Mouse (Mus musculus) forebrain, embryonic 12.5 days (tissue): ENCODE results near the gene Zbtb7b. TPM values are rescaled to one million over a fixed set of nuclear protein-coding genes. Genes with fewer than 3 reads are reported as not detected.
"Not testable (repeated sequence)": the region's sequence is repeated elsewhere in the genome, so short reads cannot be mapped to it uniquely, and the experiment has no call there.

ENCODE experiments used
- ATAC-seq: fragments of 200-750 bp; cut with Nextera tagmentation; 2 replicates; pipeline ENCODE4 v1.8.0; 2017; ENCODE audit warnings: moderate TSS enrichment; ENCODE audit not compliant: low FRiP score
- H3K27ac ChIP-seq: fragments of 300-500 bp; sonication (generic); 2 replicates; pipeline ENCODE4 v1.5.1; 2016; ENCODE audit warnings: mild to moderate bottlenecking
- H3K27me3 ChIP-seq: fragments of 300-500 bp; sonication (generic); 2 replicates; pipeline ENCODE4 v1.6.1; 2016; ENCODE audit warnings: mild to moderate bottlenecking
- H3K36me3 ChIP-seq: fragments of 300-500 bp; sonication (generic); replicated peaks from 2 replicates; pipeline ENCODE4 v1.6.1; 2016; ENCODE audit warnings: mild to moderate bottlenecking
- H3K4me1 ChIP-seq: fragments of 300-500 bp; sonication (generic); 2 replicates; pipeline ENCODE4 v1.6.1; 2016
- H3K4me2 ChIP-seq: fragments of 300-500 bp; sonication (generic); 2 replicates; pipeline ENCODE4 v1.6.1; 2016; ENCODE audit warnings: mild to moderate bottlenecking, moderate library complexity
- H3K4me3 ChIP-seq: fragments of 300-500 bp; sonication (generic); replicated peaks from 2 replicates; pipeline ENCODE4 v1.5.1; 2016; ENCODE audit warnings: mild to moderate bottlenecking
- H3K9ac ChIP-seq: fragments of 300-500 bp; sonication (generic); 2 replicates; pipeline ENCODE4 v1.6.1; 2016; ENCODE audit warnings: mild to moderate bottlenecking
- H3K9me3 ChIP-seq: fragments of 300-500 bp; sonication (generic); 2 replicates; pipeline ENCODE4 v1.6.1; 2016
- WGBS: fragments of 180-500 bp; shearing (Covaris S2); methylation state at CpG from one replicate; pipeline ENCODE4 v1.1.7; 2016; 5-methylcytosine and 5-hydroxymethylcytosine counted together
- polyA plus RNA-seq: library from polyadenylated mRNA; unstranded; fragments of >200 nt; fragmentation: Nextera tagmentation; extraction: Ambion mirVana; gene quantifications from 2 replicates; pipeline ENCODE4 v1.2.1, GENCODE M21; 2016

Zbtb7b gene
- 0.45 and 0.62 TPM in 2 replicates for polyA plus RNA-seq

- WGBS, result under 1% methylated on average over 37 of the region's 42 CpGs
- ATAC-seq, result peak; percentile 52
- H3K9me3 ChIP-seq, result no peaks in the 10 kb centered on the region
- H3K4me1 ChIP-seq, result peaks cover 63% of the 10 kb centered on the region
- peaks cover 50% of the 10 kb centered on the region for H3K27me3 ChIP-seq
- H3K9ac ChIP-seq, result peak within 1 kb of the TSS; percentile 61
- peak within 1 kb of the TSS; percentile 50 for H3K4me3 ChIP-seq
- peak within 1 kb of the TSS; percentile 74 for H3K27ac ChIP-seq
- peak within 1 kb of the TSS; percentile 97 for H3K4me2 ChIP-seq
- no peaks in the 10 kb centered on the region for H3K36me3 ChIP-seq
Measured at GRCm38 (mm10) chr3:89394006-89394893, at the start of gene Zbtb7b. Gene Zbtb7b (minus strand): TSS chr3:89394776.

- no peaks in the 10 kb centered on the region for H3K27me3 ChIP-seq
- H3K4me2 ChIP-seq, result no peak overlapping the region
- H3K4me1 ChIP-seq, result peaks cover 17% of the 10 kb centered on the region
- ATAC-seq, result no peak
- no peaks in the 10 kb centered on the region; the same call in 1 of the 2 replicates for H3K36me3 ChIP-seq
- 96% methylated on average over 2 of the region's 2 CpGs for WGBS
- H3K9ac ChIP-seq, result no peak overlapping the region
- H3K27ac ChIP-seq, result no peak overlapping the region
- no peaks in the 10 kb centered on the region for H3K9me3 ChIP-seq
- H3K4me3 ChIP-seq, result no peak overlapping the region
Measured at GRCm38 (mm10) chr3:89440691-89441090, 46.1 kb upstream of the Zbtb7b start.

DNA sequence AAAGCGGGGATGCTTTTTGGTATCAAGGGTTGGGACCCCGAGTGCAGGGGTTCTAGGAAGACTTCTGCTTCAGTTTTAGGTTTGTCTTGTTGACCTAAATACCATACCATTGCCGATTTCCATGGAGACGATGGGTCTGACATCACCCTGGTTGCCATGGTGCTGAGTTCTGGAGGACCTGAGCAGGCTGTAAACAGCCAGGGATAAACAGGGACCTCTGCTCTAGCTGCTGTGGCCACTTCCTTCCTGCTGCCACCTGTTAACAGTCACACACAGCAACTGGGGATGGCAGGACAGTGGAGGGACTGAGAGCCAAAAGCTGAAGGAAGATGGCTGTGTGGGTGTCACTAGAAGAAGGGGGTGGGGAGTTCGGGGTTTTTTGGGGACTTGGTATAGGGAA is 42.7 kb upstream of the Zbtb7b start:
- H3K27me3 ChIP-seq, result no peaks in the 10 kb centered on the region
- peak; percentile 8; the same call in 1 of the 2 replicates for ATAC-seq
- H3K4me2 ChIP-seq, result peak overlapping the region; percentile 61
- H3K36me3 ChIP-seq, result peaks cover 24% of the 10 kb centered on the region
- no peak overlapping the region for H3K27ac ChIP-seq
- 27% methylated on average over 5 of the region's 5 CpGs for WGBS
- H3K9ac ChIP-seq, result peak overlapping the region; percentile 52
- H3K4me3 ChIP-seq, result peak overlapping the region; percentile 37
- H3K9me3 ChIP-seq, result no peaks in the 10 kb centered on the region
- peaks cover 27% of the 10 kb centered on the region for H3K4me1 ChIP-seq

GRCm38 (mm10) chr3:89436176-89437113 is 41.9 kb upstream of the Zbtb7b start, which contains the start of gene Pbxip1:
Gene Pbxip1 (plus strand): TSS chr3:89436706.
- Histone ChIP-seq H3K36me3 (peaks cover 26% of the 10 kb centered on the region), H3K27ac (peak within 1 kb of the TSS; percentile 36; the same call in 1 of the 2 replicates), H3K27me3 (no peaks in the 10 kb centered on the region), H3K4me2 (peak within 1 kb of the TSS; percentile 61), H3K9ac (peak within 1 kb of the TSS; percentile 52), H3K9me3 (no peaks in the 10 kb centered on the region), H3K4me3 (peak within 1 kb of the TSS; percentile 37), H3K4me1 (peaks cover 31% of the 10 kb centered on the region)
- 3% methylated on average over 16 of the region's 16 CpGs for WGBS
- peak; percentile 72 for ATAC-seq

- Histone ChIP-seq H3K36me3 (peaks cover 26% of the 10 kb centered on the region), H3K27ac (peak overlapping the region; percentile 68), H3K4me1 (peaks cover 41% of the 10 kb centered on the region), H3K4me2 (no peak overlapping the region), H3K9ac (no peak overlapping the region), H3K4me3 (no peak overlapping the region), H3K9me3 (no peaks in the 10 kb centered on the region), H3K27me3 (no peaks in the 10 kb centered on the region)
- ATAC-seq, result no peak
- WGBS, result 61% methylated on average over 7 of the region's 7 CpGs
Measured at GRCm38 (mm10) chr3:89435041-89435440, 40.5 kb upstream of the Zbtb7b start.

DNA sequence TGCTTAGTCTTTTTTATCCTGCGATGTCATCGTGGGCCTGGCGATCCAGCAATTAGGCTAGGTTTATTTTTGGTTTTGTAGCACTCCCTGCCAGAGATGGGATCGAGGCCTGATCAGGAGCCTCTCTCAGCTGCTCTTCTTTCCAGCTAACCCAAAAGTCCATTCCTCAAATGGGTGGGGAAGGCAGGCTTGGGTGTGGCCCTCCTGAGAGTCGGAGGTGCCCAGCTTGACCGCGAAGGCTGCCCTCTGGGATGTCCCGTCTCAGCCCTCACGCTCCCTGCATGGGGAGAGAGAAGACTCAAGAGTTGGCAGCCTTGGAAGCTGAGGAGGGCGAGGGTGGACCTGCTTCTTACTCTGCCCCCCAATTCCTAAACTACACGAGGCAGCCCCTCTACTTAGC is 40.0 kb upstream of the Zbtb7b start:
- H3K27me3 ChIP-seq, result no peaks in the 10 kb centered on the region
- peak overlapping the region; percentile 68 for H3K27ac ChIP-seq
- ATAC-seq, result no peak
- peaks cover 41% of the 10 kb centered on the region for H3K4me1 ChIP-seq
- H3K9ac ChIP-seq, result no peak overlapping the region
- H3K9me3 ChIP-seq, result no peaks in the 10 kb centered on the region
- 80% methylated on average over 11 of the region's 11 CpGs for WGBS
- H3K4me2 ChIP-seq, result no peak overlapping the region
- H3K36me3 ChIP-seq, result peaks cover 26% of the 10 kb centered on the region
- no peak overlapping the region for H3K4me3 ChIP-seq

DNA sequence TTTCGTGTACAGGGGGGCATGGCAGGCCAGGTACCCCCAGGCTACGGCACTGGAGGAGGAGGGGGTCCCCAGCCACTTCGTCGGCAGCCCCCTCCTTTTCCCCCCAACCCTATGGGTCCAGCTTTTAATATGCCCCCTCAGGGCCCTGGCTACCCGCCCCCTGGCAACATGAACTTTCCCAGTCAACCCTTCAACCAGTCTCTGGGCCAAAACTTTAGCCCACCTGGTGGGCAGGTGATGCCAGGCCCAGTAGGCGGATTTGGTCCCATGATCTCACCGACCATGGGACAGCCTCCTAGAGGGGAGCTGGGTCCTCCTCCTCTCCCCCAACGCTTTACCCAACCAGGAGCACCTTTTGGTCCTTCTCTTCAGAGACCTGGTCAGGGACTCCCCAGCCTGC is 38.0 kb upstream of the Zbtb7b start:
- ATAC-seq, result no peak
- WGBS, result 97% methylated on average over 8 of the region's 8 CpGs
- Histone ChIP-seq H3K4me1 (peaks cover 41% of the 10 kb centered on the region), H3K9ac (no peak overlapping the region), H3K27ac (no peak overlapping the region), H3K36me3 (peaks cover 26% of the 10 kb centered on the region), H3K4me3 (no peak overlapping the region), H3K9me3 (no peaks in the 10 kb centered on the region), H3K27me3 (no peaks in the 10 kb centered on the region), H3K4me2 (no peak overlapping the region)

DNA sequence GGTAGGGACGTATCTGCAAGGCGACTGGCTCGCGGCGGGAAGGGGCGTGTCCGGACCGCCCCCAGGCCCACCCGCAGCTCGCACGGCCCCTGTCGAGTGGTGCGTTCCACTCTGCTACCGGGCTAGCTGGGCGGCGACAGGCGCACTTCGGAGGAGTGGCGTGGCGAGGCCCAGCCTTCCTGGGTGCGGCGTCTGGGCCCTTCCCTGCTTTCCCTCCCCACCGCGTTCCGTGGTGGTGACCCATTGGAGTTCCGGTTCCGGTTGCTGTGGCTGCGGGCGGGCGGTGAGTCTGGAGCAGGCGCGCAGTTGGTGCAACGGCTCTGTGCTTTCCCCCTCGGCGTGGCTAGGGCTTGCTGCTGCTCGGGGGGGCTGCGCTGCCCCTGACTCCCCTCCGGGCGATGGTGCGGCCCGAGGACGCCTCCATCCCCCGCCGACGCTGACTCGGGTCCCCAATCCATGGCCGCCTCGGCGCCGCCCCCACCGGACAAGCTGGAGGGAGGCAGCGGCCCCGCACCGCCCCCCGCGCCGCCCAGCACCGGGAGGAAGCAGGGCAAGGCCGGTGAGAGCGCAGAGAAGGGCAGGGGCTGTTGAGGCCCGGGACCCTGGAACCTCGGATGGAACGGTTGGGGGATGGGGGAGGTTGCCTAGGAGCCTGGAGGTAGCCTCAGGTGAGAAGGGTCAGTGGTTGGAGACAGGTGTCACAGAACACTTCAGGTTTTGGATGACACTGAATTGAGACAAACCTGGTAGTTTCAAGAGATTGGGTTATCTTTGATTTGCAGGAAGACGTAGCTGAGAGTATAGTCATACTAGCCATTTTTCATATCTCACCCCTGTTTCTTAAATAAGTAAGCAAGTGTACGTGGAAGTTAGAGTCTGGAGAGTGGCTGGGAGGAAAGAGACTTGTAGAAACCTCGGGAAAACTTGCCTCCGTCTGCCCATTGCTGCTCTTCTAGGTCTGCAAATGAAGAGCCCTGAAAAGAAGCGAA is 35.9 kb upstream of the Zbtb7b start, which contains the start of gene Pygo2:
Pygo2 (plus strand) TSS at position 44 of the 989 bp plus-strand sequence.
- Histone ChIP-seq H3K9me3 (no peaks in the 10 kb centered on the region), H3K4me1 (peaks cover 24% of the 10 kb centered on the region), H3K27me3 (no peaks in the 10 kb centered on the region), H3K27ac (peak within 1 kb of the TSS; percentile 89), H3K4me3 (peak within 1 kb of the TSS; percentile 97), H3K4me2 (peak within 1 kb of the TSS; percentile 87), H3K36me3 (peaks cover 37% of the 10 kb centered on the region), H3K9ac (peak within 1 kb of the TSS; percentile 99)
- 3% methylated on average over 64 of the region's 68 CpGs for WGBS
- ATAC-seq, result peak; percentile 98

GRCm38 (mm10) chr3:89429021-89429420 is 34.4 kb upstream of the Zbtb7b start:
- H3K9me3 ChIP-seq, ATAC-seq, H3K27me3 ChIP-seq, H3K9ac ChIP-seq, H3K4me3 ChIP-seq, H3K4me2 ChIP-seq, H3K27ac ChIP-seq: not testable (repeated sequence)
- Histone ChIP-seq H3K4me1 (peaks cover 14% of the 10 kb centered on the region), H3K36me3 (peaks cover 41% of the 10 kb centered on the region)
- 94% methylated on average over 7 of the region's 7 CpGs for WGBS

GRCm38 (mm10) chr3:89425876-89426275 is 31.3 kb upstream of the Zbtb7b start:
- H3K9ac ChIP-seq, result no peak overlapping the region
- H3K4me1 ChIP-seq, result peaks cover 29% of the 10 kb centered on the region
- H3K36me3 ChIP-seq, result peaks cover 24% of the 10 kb centered on the region
- H3K9me3 ChIP-seq, result no peaks in the 10 kb centered on the region
- no peak for ATAC-seq
- H3K27me3 ChIP-seq, result no peaks in the 10 kb centered on the region
- no peak overlapping the region for H3K27ac ChIP-seq
- H3K4me3 ChIP-seq, result no peak overlapping the region
- H3K4me2 ChIP-seq, result no peak overlapping the region
- 89% methylated on average over 4 of the region's 4 CpGs for WGBS

GRCm38 (mm10) chr3:89425141-89425525 is 30.6 kb upstream of the Zbtb7b start:
- no peak for ATAC-seq
- no peaks in the 10 kb centered on the region for H3K27me3 ChIP-seq
- peaks cover 29% of the 10 kb centered on the region for H3K4me1 ChIP-seq
- H3K36me3 ChIP-seq, result peaks cover 24% of the 10 kb centered on the region
- H3K4me2 ChIP-seq, result no peak overlapping the region
- WGBS, result 88% methylated on average over 5 of the region's 5 CpGs
- no peak overlapping the region for H3K27ac ChIP-seq
- no peak overlapping the region for H3K4me3 ChIP-seq
- H3K9ac ChIP-seq, result no peak overlapping the region
- H3K9me3 ChIP-seq, result no peaks in the 10 kb centered on the region
